In the genomic region with DNA sequence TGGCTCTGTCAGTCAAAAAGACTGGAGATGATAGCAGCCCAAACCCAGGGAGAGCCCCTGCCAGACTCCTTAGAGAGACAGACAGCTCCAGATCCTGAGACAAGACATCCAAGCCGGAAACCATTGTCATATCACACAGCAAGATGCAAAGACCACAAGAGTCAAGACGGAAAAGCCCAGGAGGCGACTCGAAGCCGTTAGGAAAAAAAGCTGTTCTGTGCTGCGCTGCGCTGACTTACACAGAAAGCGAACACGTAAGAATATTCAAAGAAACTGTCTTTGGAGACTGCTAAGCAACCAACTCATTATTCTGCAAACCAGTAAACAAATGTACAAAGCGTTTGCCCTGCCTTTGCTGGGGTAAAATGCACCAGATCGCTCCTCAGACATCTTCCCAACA, we compare ENCODE assay signal across 21 mouse cellular contexts.
A peak's percentile ranks its signal among the peaks of the same experiment; 100 is the strongest.
DNase-seq lines count a peak whose midpoint lies in the region; ATAC-seq lines count a peak whose summit lies in the region.
"Had no signal": no experiment of that assay in that cellular context is flagged by ENCODE, and none has a peak within 500 bp of the region (broad histone marks: within the 10 kb centered on the region; RNA-seq: fewer than 3 reads in every experiment).

No protein-coding gene starts in this region.

- no peaks in the 10 kb centered on the region for H3K9me3 ChIP-seq in forebrain, embryonic 15.5 days
- H3K9me3 ChIP-seq in forebrain, embryonic 11.5 days (ENCODE audit: control insufficient read depth, low read length): no peaks in the 10 kb centered on the region
- H3K9me3 ChIP-seq in hindbrain, embryonic 14.5 days (ENCODE audit: control insufficient read depth, low read length): peaks cover 5% of the 10 kb centered on the region; the same call in 1 of the 2 replicates
- H3K9me3 ChIP-seq in hindbrain, embryonic 16.5 days (ENCODE audit: control insufficient read depth, low read length): peaks cover 6% of the 10 kb centered on the region
- H3K9me3 ChIP-seq in midbrain, embryonic 15.5 days: no peaks in the 10 kb centered on the region
- peaks cover 6% of the 10 kb centered on the region; the same call in 1 of the 2 replicates for H3K9me3 ChIP-seq in midbrain, embryonic 10.5 days (replicated peaks)
- H3K9me3 ChIP-seq: heart, embryonic 10.5 days had no signal

- H3K4me2 ChIP-seq in forebrain, embryonic 15.5 days (replicated peaks): no peak overlapping the region
- no peak overlapping the region for H3K4me2 ChIP-seq in forebrain, embryonic 11.5 days (ENCODE audit: low read depth, low read length, severe bottlenecking)
- H3K4me2 ChIP-seq in hindbrain, embryonic 14.5 days (replicated peaks): no peak overlapping the region
- H3K4me2 ChIP-seq in hindbrain, embryonic 16.5 days (ENCODE audit: low read length): no peak overlapping the region
- no peak overlapping the region for H3K4me2 ChIP-seq in midbrain, embryonic 15.5 days
- H3K4me2 ChIP-seq: hindbrain, embryonic 12.5 days had no signal

- H3K9ac ChIP-seq in forebrain, embryonic 15.5 days (replicated peaks): no peak overlapping the region
- no peak overlapping the region for H3K9ac ChIP-seq in forebrain, embryonic 11.5 days (ENCODE audit: low read length)
- peak overlapping the region; percentile 36; the same call in 1 of the 2 replicates for H3K9ac ChIP-seq in hindbrain, embryonic 14.5 days
- no peak overlapping the region for H3K9ac ChIP-seq in hindbrain, embryonic 16.5 days (ENCODE audit: low read depth, low read length)
- no peak overlapping the region for H3K9ac ChIP-seq in midbrain, embryonic 15.5 days
- H3K9ac ChIP-seq: hindbrain, embryonic 12.5 days had no signal

- H3K27ac ChIP-seq in forebrain, embryonic 15.5 days (replicated peaks): peak overlapping the region; percentile 54; the same call in 1 of the 2 replicates
- no peak overlapping the region for H3K27ac ChIP-seq in forebrain, embryonic 11.5 days (ENCODE audit: low read depth, low read length)
- no peak overlapping the region for H3K27ac ChIP-seq in hindbrain, embryonic 14.5 days
- H3K27ac ChIP-seq in hindbrain, embryonic 16.5 days (ENCODE audit: low read depth, low read length): no peak overlapping the region
- peak overlapping the region; percentile 38; the same call in 1 of the 2 replicates for H3K27ac ChIP-seq in midbrain, embryonic 15.5 days
- no peak overlapping the region for H3K27ac ChIP-seq in midbrain, embryonic 10.5 days (replicated peaks)
- H3K27ac ChIP-seq: forebrain, embryonic 10.5 days; heart, adult 2 months; heart, embryonic 10.5 days; hindbrain, embryonic 12.5 days; hindbrain, postnatal 0 days had no signal

- ATAC-seq in forebrain, embryonic 15.5 days (replicated peaks): no peak
- ATAC-seq in forebrain, embryonic 11.5 days (replicated peaks; ENCODE audit: low FRiP score): no peak
- no peak for ATAC-seq in hindbrain, embryonic 14.5 days (ENCODE audit: low FRiP score)
- no peak for ATAC-seq in hindbrain, embryonic 16.5 days
- no peak for ATAC-seq in midbrain, embryonic 15.5 days (replicated peaks)
- ATAC-seq: activated CD4-positive, CD25-positive, alpha-beta regulatory T cell, adult 4 months; hindbrain, postnatal 0 days; inflammation-experienced regulatory T-cells, adult 6 months had no signal

- H3K4me1 ChIP-seq in forebrain, embryonic 15.5 days: no peaks in the 10 kb centered on the region
- H3K4me1 ChIP-seq in forebrain, embryonic 11.5 days (replicated peaks; ENCODE audit: control insufficient read depth, insufficient read depth, low read length): no peaks in the 10 kb centered on the region
- no peaks in the 10 kb centered on the region for H3K4me1 ChIP-seq in hindbrain, embryonic 14.5 days (replicated peaks; ENCODE audit: control insufficient read depth, insufficient read depth, low read length)
- no peaks in the 10 kb centered on the region for H3K4me1 ChIP-seq in hindbrain, embryonic 16.5 days (ENCODE audit: control insufficient read depth, insufficient read depth, low read depth, low read length)
- 0 out of 2 replicates have a peak, but pooled peaks cover 3% of the 10 kb centered on the region for H3K4me1 ChIP-seq in midbrain, embryonic 15.5 days
- no peaks in the 10 kb centered on the region for H3K4me1 ChIP-seq in midbrain, embryonic 10.5 days
- H3K4me1 ChIP-seq: forebrain, embryonic 10.5 days; heart, embryonic 10.5 days; hindbrain, embryonic 12.5 days had no signal

- 74% methylated on average over 11 of the region's 11 CpGs for WGBS in forebrain, embryonic 15.5 days
- 90% methylated on average over 11 of the region's 11 CpGs for WGBS in forebrain, embryonic 11.5 days
- WGBS in hindbrain, embryonic 14.5 days: 77% methylated on average over 11 of the region's 11 CpGs
- 67% methylated on average over 11 of the region's 11 CpGs for WGBS in hindbrain, embryonic 16.5 days
- WGBS in midbrain, embryonic 15.5 days: 62% methylated on average over 11 of the region's 11 CpGs
- whole genome bisulfite sequencing in midbrain, embryonic 10.5 days: 92% methylated on average over 11 of the region's 11 CpGs

- H3K4me3 ChIP-seq in forebrain, embryonic 15.5 days: no peak overlapping the region
- no peak overlapping the region for H3K4me3 ChIP-seq in forebrain, embryonic 11.5 days (ENCODE audit: low read depth, low read length)
- H3K4me3 ChIP-seq in hindbrain, embryonic 14.5 days (replicated peaks; ENCODE audit: low read length): no peak overlapping the region
- H3K4me3 ChIP-seq in hindbrain, embryonic 16.5 days (ENCODE audit: low read length): no peak overlapping the region
- no peak overlapping the region for H3K4me3 ChIP-seq in midbrain, embryonic 15.5 days
- H3K4me3 ChIP-seq in midbrain, embryonic 10.5 days: no peak overlapping the region
- H3K4me3 ChIP-seq: forebrain, embryonic 10.5 days; heart, adult 2 months; heart, embryonic 10.5 days; hindbrain, embryonic 12.5 days had no signal

- 0 out of 2 replicates have a peak, but pooled peaks cover 4% of the 10 kb centered on the region for H3K36me3 ChIP-seq in forebrain, embryonic 15.5 days
- no peaks in the 10 kb centered on the region for H3K36me3 ChIP-seq in forebrain, embryonic 11.5 days (ENCODE audit: control insufficient read depth, insufficient read depth, low read length)
- H3K36me3 ChIP-seq in hindbrain, embryonic 14.5 days (replicated peaks; ENCODE audit: control insufficient read depth, insufficient read depth): no peaks in the 10 kb centered on the region
- peaks cover 2% of the 10 kb centered on the region; the same call in 1 of the 2 replicates for H3K36me3 ChIP-seq in hindbrain, embryonic 16.5 days (ENCODE audit: control insufficient read depth, insufficient read depth, low read length)
- H3K36me3 ChIP-seq in midbrain, embryonic 15.5 days (replicated peaks): no peaks in the 10 kb centered on the region
- H3K36me3 ChIP-seq in midbrain, embryonic 10.5 days: peaks cover 12% of the 10 kb centered on the region

- no peaks in the 10 kb centered on the region for H3K27me3 ChIP-seq in forebrain, embryonic 15.5 days
- no peaks in the 10 kb centered on the region for H3K27me3 ChIP-seq in forebrain, embryonic 11.5 days (ENCODE audit: control insufficient read depth, insufficient read depth, low read length)
- H3K27me3 ChIP-seq in hindbrain, embryonic 14.5 days (ENCODE audit: control insufficient read depth, insufficient read depth, low read length): no peaks in the 10 kb centered on the region
- H3K27me3 ChIP-seq in hindbrain, embryonic 16.5 days (replicated peaks; ENCODE audit: control insufficient read depth, insufficient read depth, low read length): no peaks in the 10 kb centered on the region
- no peaks in the 10 kb centered on the region for H3K27me3 ChIP-seq in midbrain, embryonic 15.5 days (replicated peaks)
- H3K27me3 ChIP-seq in midbrain, embryonic 10.5 days (ENCODE audit: low read depth, poor library complexity, severe bottlenecking): no peaks in the 10 kb centered on the region
- H3K27me3 ChIP-seq: hindbrain, embryonic 12.5 days had no signal

- DNase-seq in forebrain, embryonic 11.5 days (ENCODE audit: low spot score): no peak
- no peak for DNase-seq in hindbrain, embryonic 14.5 days (ENCODE audit: low spot score)
- DNase-seq in midbrain, embryonic 10.5 days (ENCODE audit: low spot score): no peak
- no peak for DNase-seq in kidney, postnatal 4 days
- DNase-seq: adrenal gland, adult 8-10 months; adrenal gland, postnatal 25 days; cerebellum, adult 18-20 months; cerebellum, adult 9-10 months; cerebellum, postnatal 14 days; gastrocnemius, postnatal 10 days; gastrocnemius, postnatal 36 days; heart, adult 2 months had no signal

Comparison
In these comparisons a context has a peak if more than half of its experiments do, and no peak if none do; other contexts are left out.
1. H3K27ac ChIP-seq: peak in forebrain, embryonic 15.5 days (single experiment) and midbrain, embryonic 15.5 days (single experiment); none in forebrain, embryonic 11.5 days (single experiment), hindbrain, embryonic 14.5 days (single experiment), hindbrain, embryonic 16.5 days (single experiment) and midbrain, embryonic 10.5 days (single experiment).